Mouse (Mus musculus): ENCODE measurements around the gene Ap2a2. TPM values are rescaled to one million over a fixed set of nuclear protein-coding genes. Genes with fewer than 3 reads are reported as not detected.

Gene Ap2a2
- total RNA-seq, 2 experiments from 2014 or later: 20.0 to 23.6 TPM

DNA sequence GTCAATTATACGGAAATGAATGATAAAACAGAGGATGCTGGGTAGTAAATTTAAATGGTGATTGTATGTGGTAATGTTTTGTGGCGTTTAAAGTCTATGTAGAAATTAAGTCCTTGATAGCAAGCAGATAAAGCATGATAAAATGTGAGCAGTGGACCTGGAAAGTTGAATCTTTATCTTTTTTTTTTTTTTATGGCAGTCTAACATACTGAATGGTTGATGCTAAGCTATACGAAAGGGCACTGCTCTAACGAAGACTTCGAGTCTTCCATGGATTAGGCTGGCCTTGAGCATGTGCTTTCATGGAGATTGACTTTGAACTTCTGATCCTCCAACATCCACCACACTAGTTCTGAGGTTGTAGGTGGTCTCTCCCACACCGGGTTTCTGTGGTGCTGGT lies 31.1 kb downstream of the Ap2a2 start:
- no peak for ATAC-seq (replicated peaks; ENCODE audit: poor library complexity)

DNA sequence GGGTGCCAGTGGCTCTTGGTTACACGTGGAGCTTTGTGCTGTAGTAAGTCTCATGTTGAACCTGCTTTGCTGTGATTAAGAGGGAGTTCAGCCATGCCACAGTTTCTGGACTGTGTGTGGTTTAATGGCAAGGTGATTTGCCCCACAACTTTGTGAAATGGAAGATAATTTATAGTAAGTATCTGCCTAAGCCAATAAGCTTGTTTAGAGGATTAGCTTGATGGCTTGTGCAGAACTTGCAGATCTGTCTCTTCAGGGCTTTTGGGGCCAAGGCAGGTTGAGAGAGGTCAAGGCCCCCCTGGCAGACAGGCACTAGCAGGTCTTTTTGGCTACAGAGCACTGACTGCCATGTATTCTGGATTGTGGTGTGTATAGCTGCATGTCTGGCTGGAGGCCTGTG lies 35.0 kb downstream of the Ap2a2 start:
- no peak for ATAC-seq (replicated peaks; ENCODE audit: poor library complexity)

DNA sequence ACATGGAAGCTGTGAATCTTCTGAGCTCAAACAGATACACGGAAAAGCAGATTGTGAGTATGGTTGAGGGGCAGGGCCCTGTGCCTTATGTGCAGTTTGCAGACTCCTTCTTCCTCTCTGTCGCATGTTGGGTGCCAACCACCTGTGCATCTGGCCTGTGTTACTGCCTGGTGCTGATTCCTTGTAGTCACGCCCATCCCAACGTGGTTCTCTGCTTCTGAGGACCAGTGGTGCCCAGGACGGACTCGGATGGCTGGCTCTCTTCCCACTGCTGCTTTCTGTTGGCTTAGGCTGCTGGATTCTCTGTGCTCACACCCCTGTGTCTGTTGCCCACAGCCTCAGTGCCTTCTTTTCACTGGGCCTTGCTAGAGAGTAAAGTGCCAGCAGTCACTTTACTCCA lies 35.6 kb downstream of the Ap2a2 start:
- no peak for ATAC-seq (replicated peaks; ENCODE audit: poor library complexity)

DNA sequence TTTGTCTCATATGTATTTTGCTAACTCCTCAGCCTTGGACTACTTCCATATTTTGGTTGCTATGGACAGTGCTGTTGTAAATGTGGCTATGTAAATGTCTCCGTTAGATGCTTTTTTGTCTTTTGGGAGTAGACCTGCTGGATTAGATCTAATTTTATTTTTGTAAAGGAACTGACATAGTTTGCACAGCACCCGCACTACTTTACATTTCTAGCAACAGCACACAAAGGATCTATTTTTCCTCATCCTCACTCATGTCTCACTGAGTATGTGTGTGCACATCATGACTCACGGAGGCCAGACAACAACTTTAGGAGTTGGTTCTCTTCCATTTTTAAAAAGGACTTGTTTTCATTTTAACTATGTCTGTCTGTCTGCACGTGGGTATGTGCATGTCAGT lies 45.7 kb downstream of the Ap2a2 start:
- no peak for ATAC-seq (replicated peaks; ENCODE audit: poor library complexity)

DNA sequence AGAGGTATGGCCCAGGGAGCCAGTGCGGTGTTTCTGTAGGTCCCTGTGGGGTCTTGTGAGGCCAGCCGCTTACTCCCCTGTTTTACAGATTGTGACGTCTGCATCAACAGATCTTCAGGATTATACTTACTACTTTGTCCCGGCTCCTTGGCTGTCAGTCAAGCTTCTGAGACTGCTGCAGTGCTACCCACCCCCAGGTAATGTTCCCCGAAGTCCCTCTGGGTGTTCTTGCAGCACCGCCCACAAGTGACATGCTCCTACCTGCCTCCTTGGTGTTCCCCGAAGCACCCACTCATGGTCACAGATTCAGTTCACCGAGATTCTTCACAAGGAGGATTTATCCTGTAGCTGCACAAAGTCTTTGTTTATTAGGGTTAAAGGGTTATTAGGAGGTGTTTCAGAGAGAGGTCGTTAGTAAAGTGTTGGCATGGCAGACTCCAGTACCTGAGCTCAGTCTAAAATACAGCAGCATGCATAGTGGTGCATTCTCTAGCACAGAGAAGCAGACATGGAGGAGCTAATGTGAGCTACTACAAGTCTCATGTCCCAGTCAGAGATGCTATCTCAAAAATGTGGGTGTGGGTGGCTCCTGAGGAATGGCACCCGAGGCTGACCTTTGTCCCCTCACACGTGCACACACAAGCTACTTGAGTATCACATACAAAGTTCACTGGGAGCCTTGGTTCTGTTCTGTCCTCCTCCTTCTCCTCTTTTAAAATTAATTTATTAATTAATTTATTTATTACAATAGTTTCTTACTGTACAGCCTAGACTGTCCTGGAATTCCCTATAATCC lies 47.9 kb downstream of the Ap2a2 start:
- ATAC-seq (replicated peaks; ENCODE audit: poor library complexity): no peak

DNA sequence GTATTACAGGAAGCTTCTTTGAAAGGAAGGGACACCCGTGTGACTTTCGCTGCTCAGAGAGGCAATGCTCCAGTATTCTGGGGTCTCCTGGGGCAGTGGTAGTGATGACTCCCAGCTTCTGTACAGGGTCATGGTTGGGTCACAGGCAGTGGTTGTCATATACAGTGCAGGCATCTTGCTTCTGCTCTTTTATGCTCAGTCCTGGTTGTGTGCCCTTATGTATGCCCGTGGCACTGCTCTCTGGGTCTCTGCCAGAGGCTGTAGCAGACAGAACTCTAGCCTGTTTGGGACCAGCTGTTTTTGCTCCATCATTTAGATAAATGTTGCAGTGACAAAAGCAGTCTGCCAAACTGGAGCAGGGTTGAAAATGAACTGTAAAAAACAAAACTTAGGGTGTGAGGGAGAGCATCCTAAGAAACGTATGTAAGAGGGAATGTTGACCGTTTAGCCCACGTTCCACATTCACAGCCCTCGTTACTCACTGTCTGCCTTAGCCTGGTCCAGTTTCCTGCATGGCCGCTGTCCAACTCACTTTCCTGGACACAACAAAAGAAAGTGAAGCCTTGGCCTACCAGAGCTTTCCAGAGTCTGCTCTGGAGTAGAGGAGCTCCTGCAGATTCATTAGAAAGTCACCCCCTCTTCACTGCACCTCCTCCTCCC lies 49.9 kb downstream of the Ap2a2 start:
- ATAC-seq (replicated peaks; ENCODE audit: poor library complexity): no peak

DNA sequence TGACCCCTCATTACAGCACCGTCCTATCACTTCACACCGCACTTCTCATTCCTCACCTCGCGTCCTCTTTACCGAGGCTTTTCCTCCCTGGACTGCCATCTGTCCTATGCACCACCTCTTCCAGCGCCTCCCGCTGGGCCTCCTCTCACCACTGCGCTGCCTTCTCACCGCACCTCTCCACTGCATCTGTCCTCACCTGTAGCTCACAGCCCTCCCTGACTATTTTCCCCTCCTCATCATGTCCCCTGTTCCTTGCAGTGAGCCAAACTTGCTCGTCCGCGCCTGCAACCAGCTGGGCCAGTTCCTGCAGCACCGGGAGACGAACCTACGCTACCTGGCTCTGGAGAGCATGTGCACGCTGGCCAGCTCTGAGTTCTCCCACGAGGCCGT lies 50.4 kb downstream of the Ap2a2 start:
- no peak for ATAC-seq (replicated peaks; ENCODE audit: poor library complexity)

DNA sequence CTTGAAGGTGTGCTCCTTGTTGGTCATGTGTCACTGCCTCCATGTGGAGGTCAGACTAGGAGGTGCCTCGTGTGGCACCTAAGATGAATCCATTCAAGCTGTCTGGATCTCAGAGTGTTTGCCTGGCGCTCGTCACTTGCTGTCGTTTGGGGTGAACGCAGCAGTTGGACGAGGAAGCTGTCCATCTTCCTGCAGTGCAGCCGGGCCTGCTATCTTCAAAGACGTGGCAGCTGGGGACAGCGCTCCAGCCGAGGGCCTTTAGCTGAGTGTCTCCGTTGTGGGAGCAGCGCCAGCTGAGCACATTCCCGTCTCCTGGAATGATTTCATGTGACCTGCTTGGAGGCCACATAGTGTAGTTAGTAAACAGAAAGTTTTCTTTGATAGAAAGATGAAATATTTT lies 50.8 kb downstream of the Ap2a2 start:
- ATAC-seq (replicated peaks; ENCODE audit: poor library complexity): no peak

DNA sequence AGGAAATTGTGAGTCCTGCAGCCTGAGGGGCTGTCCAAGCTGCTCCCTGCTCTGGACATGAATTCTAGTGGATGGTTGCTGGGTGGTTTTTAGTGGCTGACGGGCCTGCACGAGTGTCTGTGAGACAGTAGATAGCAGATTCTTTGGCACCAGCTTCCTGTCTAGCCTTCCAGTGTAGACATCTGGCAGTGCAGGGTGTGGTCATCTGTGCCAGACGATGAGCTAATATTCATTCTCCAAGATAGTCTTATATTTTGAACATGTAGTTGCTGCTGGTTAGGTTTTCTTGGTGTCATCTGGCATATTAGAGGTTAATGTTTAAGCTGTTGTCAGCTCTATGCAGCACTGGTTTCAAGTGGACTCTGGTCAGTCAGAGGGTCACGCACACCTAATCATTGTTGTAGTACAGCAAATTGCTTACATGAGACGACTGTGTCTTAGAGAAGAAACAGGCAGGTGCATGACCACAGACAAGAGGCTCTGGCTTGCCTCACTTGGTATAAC lies 52.4 kb downstream of the Ap2a2 start:
- ATAC-seq (replicated peaks; ENCODE audit: poor library complexity): peak; percentile 98

DNA sequence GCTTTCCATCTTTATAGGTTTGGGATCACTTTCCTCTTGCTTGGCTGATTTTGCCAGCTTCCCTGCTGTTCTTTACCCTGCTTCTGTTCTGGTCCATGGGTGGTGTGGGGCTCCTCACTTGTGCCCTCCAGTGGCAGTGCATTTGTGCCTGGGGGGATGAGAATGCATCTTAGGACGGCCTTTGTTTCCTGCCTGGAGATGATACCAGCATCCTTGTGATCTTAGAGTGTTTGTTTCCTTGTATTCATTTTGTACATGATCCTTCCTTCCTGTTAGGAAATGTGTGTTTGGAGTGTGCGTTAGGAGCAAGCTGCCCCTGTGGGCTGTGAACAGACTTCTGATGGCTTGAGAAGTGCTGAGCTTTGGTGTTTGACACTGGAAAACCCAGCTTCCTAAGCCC lies 62.2 kb downstream of the Ap2a2 start:
- ATAC-seq (replicated peaks; ENCODE audit: poor library complexity): no peak

DNA sequence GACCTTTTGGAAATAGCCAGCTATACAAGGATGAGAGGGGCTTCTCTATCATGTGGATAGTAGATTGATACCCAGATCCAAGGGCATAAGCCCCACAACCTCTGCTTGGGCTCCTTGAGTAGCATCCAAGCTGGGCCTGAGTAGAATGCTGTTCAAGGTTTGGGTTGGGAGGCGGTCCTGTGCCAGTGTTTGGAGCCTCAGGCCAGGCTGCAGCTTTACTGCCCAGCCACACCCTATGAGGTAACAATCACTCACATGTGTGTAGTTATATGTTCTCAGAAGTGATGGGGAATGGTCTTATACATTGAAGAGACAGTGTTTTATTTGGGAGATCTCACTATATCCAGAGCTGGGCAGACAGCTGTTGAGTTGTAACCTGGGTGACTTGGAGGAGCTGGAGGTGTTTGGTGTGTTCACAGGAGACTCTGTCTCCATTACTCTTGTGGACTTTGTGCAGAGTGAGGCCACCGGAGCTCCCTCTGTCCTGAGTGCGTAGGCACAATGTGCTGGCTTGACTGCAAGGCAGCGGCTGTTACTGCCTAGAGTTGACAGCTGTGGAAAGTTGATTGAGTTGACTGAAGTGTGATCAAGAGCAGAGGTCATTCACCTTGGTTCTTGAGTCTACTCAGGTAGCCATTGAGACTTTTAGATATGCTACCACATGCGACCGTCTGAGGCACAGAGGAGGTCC lies 63.3 kb downstream of the Ap2a2 start:
- ATAC-seq (replicated peaks; ENCODE audit: poor library complexity): no peak

DNA sequence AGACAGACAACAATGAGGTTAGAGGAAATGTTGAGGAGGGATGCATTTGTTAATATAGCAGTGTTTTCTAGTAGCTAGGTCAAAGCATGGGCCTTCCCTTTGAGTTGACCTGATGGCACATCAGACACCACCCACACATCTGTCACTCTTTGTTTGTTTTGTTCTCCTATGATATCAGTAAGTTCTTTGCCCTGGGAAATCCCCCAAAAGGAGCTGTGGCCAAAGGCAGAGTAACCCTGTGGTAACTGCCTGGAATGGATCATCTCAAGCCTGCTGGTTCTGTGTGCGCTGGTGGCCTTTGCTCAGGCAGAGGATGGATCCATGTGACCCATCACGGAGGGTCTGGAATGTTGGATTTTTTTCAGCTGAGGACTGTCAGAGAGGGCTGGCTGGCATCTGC lies 66.0 kb downstream of the Ap2a2 start:
- no peak for ATAC-seq (replicated peaks; ENCODE audit: poor library complexity)

DNA sequence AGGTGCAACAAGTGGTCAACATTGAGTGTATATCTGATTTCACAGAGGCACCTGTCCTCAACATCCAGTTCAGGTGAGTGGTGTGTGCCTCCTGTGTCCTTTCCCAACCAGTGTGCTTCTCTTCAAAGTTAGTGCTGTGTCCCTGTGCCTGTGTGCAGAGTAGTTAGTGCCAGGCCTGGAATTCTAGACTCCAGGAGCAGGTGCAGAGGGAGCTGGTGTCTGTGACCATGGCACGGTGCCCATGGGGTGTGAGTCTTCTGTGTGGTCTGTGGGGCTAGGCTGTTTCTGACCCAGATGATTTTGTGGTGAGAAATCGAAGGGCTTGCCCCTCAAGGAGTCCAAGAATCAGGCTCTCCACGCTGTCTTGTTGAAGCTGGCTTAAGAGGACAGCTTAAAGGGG lies 67.3 kb downstream of the Ap2a2 start:
- ATAC-seq (replicated peaks; ENCODE audit: poor library complexity): no peak

DNA sequence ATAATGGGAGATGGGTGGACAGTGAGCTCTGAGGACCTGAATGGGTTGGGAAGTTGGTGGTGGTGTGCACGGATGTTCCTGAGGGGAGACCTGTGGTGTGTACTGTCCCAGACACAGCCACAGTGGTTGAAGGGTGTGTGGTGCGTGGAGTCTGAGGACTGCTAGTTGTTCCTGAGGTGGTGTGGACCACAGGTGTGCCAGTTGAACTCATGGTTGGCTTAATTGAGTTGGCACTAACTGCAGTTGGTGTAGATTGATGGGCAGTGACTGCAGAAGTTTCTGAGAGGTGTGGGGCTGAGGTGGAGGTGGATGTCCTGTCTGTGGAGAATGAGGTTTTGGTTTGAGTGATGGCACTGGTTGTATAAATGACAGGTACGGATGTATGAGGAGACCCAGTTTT lies 76.1 kb downstream of the Ap2a2 start:
- ATAC-seq (replicated peaks; ENCODE audit: poor library complexity): peak; percentile 24; the same call in 1 of the 2 replicates

DNA sequence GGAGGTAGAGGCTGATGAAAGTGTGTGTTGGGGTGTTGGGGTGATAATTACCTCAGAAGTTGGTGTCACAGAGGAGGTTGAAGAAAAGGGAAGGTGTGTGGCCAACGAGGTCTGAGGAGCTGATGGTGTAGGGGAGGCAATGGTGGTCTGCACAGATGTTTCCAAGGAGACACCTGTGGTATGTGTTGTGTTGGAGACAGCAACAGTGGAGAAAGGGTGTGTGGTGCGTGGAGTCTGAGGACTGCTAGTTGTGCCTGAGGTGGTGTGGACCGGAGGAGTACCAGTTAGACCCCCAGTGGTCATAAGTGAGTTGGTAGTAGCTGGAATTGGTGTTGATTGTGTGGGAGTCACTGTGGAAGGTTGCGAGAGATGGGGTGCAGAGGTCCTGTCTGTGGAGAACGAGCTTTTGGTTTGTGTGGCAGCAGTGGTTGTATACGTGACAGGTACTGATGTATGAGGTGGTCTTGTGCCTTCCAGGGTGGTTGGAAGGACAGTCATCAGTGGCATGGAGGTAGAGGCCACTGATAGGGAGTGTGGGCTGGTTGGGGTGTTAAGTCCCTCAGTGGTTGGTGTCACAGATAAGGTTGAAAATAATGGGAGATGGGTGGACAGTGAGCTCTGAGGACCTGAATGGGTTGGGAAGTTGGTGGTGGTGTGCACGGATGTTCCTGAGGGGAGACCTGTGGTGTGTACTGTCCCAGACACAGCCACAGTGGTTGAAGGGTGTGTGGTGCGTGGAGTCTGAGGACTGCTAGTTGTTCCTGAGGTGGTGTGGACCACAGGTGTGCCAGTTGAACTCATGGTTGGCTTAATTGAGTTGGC lies 76.8 kb downstream of the Ap2a2 start:
- ATAC-seq (replicated peaks; ENCODE audit: poor library complexity): peak; percentile 22

DNA sequence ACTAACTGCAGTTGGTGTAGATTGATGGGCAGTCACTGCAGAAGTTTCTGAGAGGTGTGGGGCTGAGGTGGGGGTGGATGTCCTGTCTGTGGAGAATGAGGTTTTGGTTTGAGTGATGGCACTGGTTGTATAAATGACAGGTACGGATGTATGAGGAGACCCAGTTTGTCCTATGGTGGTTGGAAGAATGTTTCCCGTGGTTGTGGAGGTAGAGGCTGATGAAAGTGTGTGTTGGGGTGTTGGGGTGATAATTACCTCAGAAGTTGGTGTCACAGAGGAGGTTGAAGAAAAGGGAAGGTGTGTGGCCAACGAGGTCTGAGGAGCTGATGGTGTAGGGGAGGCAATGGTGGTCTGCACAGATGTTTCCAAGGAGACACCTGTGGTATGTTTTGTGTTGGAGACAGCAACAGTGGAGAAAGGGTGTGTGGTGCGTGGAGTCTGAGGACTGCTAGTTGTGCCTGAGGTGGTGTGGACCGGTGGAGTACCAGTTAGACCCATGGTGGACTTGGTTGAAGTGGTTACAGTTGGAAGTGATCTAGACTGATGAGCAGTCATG lies 77.4 kb downstream of the Ap2a2 start:
- peak; percentile 11 for ATAC-seq (replicated peaks; ENCODE audit: poor library complexity)

DNA sequence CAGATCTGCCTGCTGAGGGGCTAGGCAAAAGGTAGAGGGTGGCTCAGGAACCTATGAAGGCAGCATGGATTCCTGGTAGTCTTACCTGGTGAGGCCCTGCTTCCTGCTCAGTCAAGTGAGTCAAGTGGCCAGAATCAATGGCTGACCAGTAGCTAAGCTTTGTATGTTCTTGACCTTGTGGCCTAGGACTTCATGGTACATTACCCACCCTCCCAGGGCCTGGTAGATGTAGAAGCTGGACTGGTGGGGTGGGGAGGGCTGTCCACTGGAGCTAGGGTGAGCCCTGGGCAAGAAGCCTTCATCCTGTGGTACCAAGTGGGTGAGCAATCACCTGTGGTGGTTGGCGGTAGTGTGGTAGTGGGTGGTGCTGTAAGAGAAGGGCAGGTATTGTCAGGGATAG lies 80.4 kb downstream of the Ap2a2 start:
- no peak for ATAC-seq (replicated peaks; ENCODE audit: poor library complexity)

DNA sequence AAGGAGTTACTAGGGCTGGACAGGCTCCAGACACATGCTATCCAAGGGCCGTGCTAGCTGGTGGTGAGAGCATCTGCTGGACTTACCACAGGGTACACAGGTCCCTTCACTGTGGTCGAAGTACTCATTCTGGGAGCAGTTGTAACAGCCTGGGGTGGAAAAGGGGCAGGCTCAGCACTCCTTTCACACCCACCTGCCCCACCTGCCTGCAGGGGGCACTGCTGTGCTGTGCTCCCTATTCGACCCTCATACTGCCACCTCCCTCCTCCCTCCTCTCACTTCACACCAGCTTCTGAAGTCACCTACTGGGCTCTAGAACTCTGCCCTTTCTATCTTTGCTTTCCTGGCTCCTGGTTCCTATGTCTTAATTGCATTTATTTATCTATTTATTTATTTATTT lies 81.2 kb downstream of the Ap2a2 start:
- ATAC-seq (replicated peaks; ENCODE audit: poor library complexity): peak; percentile 78

DNA sequence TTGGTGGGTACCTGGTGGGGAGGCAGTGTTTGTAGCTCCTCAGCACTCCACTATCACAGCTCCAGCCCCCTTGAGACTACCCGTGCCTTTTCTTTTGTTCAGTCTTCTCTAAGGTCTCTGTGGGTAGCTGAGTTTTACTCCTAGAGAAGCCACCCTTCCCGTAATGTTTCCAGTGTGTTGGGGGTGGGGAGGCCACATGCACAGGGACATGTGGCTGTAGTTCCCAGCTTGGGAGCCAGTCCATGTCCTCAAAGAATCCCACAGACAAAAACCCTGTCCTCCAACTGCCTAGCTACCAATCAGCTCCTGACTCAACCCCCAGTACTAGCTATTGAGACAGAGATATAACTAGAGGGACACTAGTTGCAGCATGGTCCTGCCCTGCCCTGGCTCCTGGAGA lies 85.1 kb downstream of the Ap2a2 start:
- no peak for ATAC-seq (replicated peaks; ENCODE audit: poor library complexity)

DNA sequence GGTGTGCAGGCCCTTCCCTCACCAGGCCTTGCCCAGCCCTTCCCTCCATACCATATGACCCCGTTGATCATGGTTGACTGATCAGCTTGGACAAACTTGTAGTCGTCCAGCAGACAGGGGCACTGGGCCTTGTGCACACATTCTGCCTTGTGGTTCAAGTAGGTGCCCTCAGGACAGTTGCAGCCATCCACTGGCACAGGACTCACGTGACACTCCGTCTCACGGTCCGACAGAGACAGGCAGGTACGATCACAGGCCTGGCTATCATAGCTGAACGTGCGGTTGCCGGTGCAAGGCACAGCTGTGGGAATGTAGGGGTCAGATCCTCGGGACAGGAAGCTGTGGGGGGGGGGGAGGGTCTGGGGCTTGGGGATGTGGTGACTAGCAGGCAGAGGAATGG lies 85.8 kb downstream of the Ap2a2 start:
- no peak for ATAC-seq (replicated peaks; ENCODE audit: poor library complexity)

DNA sequence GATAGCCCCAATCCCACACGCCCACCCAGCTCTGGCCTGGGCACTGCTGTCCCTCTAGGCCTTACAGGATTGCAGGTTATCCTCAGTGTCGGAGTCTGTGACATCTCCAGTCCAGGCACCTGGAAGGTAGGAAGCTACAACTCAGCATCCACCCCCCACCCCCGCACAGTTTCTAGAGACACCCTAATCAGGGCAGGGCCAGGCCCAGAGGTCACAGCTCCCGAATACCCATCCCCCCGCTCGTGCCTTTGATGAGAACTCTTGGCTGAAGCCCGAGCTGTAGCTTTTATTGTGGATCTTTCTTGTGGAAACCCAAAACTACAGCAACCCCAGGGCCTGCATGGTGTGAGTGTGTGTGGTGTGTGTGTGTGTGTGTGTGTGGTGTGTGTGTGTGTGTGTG lies 90.2 kb downstream of the Ap2a2 start:
- peak; percentile 26; the same call in 1 of the 2 replicates for ATAC-seq (replicated peaks; ENCODE audit: poor library complexity)

All from megakaryocyte progenitor cell, adult 5-6 weeks (primary cell).